Comparison of ENCODE assay signal across 1 mouse cellular context in the genomic region with DNA sequence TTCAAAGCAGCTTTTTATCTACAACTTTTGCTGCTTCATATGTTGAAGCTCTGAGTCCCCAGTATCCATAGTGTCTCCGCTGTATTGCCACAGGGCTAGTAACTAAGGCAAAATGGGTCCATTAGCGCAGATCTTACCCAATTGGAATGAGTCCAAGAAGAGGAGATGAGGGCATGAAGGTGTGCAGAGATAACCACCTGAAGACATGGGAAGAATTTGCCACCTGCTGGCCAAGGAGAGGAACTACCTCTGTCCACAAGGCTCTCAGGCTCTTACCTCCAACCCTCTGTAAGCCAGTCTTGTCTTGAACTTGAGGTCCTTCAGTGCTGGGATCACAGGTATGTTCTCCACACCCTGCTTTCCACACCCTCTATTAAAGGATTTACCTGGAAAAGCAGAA.
TF ChIP-seq lines count a peak whose summit lies in the region.

No protein-coding gene starts in this region.

TF ChIP-seq in CH12.LX, 34 proteins besides CTCF, POLR2A, EP300 and RAD21 (continued from another document):
- TF ChIP-seq IRF4 (IDR thresholded peaks at IDR 0.05; ENCODE audit: low read depth, low read length) (peak; percentile 17; the same call in 1 of the 2 replicates), PAX5 (IDR thresholded peaks at IDR 0.05; ENCODE audit: low read length) (no peak), SMC3 (IDR thresholded peaks at IDR 0.05; ENCODE audit: low read depth, low read length) (peak; percentile 58), UBTF (IDR thresholded peaks at IDR 0.05; ENCODE audit: low read depth, low read length) (no peak), ZMIZ1 (IDR thresholded peaks at IDR 0.05; ENCODE audit: low read depth, low read length) (no peak), CHD1 (IDR thresholded peaks at IDR 0.05; ENCODE audit: low read depth, low read length) (no peak), POLR2AphosphoS2 (IDR thresholded peaks at IDR 0.05; ENCODE audit: low read depth, low read length) (no peak), ZC3H11A (IDR thresholded peaks at IDR 0.05; ENCODE audit: low read depth, low read length) (peak; percentile 23; the same call in 1 of the 2 replicates), MAZ (IDR thresholded peaks at IDR 0.05; ENCODE audit: low read depth, low read length) (no peak), USF1 (IDR thresholded peaks at IDR 0.05; ENCODE audit: low read depth, low read length) (no peak), MEF2A (IDR thresholded peaks at IDR 0.05; ENCODE audit: borderline replicate concordance, low read depth, low read length) (no peak), ZKSCAN1 (IDR thresholded peaks at IDR 0.05; ENCODE audit: borderline replicate concordance, low read depth, low read length) (no peak), JUN (IDR thresholded peaks at IDR 0.05; ENCODE audit: insufficient read depth, low read depth, low read length) (no peak), TCF12 (IDR thresholded peaks at IDR 0.05; ENCODE audit: low read depth, low read length) (no peak), NELFE (IDR thresholded peaks at IDR 0.05; ENCODE audit: low read depth, low read length) (peak; percentile 16; the same call in 1 of the 2 replicates)
TF ChIP-seq in CH12.LX: peak in this region for 4.
